Mouse (Mus musculus) thymus, postnatal 36 days (tissue): ENCODE results near the gene Pbx3.

Experiments used
- DNase-seq, 2 experiments: peaks; one replicate each; pipeline ENCODE4 v3.0.0; 2022; ENCODE audit warnings: mixed read lengths in 2 of 2

Pbx3 gene

DNA sequence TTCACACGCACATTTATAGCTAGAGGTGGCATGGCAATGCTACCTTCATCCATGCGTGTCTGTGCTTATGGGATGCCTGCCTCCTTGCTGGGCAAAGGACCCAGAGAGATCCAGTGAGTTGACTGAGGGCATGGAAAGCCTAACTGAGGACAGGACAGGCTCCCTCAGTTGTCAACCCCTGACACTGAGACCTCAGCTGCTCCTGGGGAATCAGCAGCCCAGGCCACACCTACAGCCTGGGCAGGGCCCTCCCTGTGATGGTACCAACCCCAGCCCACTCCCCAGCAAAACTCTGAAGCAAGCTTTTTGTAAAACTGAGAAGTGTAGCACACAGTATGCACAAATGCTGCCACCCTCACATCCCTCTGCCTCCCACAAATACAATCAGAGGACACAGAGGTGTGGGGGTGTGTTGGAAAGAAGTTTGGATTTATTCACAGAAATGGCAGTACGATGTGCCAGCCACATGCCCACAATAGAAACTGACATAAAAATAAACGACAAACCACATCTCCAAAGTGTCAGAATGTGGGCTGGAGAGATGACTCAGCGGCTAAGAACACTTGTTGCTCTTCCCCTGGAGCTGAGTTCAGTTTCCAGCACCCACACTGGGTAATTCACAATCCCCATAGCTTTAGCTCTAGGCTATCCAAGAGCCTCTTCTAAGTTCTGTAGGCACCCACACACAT is 233.3 kb downstream of the Pbx3 start:
- no peak for DNase-seq

DNA sequence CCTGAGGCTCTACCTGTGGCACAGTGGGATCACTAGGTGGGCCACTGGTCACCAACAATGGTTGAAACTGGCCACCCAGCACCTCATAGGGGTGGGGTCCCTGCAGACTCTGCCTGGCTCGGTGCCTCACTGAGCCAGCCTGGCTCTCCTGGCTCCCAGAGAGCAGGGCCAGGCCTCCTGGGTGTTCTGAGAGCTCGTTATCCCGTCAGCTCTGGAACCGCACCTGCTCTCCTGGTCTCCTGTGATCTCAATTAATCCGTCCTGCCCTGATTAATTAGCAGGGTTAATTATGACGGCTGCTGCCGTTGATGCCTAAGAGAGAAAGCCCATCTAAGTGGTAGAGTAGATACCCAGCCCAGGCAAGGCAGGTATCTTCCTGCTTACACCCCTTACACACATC is 237.6 kb downstream of the Pbx3 start:
- no peak for DNase-seq

- DNase-seq, result no peak
Measured at GRCm38 (mm10) chr2:34132751-34133150, 240.2 kb downstream of the Pbx3 start.

DNA sequence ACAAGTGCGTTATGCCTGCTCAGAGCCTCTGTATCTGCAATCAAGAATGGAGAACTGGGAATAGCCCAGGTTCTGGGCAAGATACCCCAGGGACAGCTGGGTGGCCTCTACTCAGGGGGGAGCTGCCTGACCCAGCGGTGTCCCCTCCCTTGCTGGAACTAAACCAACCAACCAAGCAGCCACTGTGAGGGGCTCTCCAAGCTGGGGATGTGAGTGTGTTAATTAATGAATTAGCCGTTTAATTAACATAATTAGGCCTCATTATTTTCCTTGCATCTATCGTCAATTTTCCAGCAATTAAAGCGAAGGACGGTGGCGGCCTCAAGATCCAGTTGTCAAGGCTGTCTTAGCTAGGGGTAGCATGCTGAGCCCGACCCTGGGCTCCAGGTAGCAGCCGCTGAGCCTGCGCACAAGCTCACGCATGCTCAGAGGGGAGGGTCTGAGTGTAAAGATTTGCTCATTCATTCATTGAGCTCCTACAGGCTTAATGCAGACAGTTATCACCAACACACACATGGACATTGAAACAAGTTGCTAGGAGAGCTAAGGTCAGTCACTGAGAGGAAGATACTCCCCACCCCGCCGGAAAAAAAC is 243.2 kb downstream of the Pbx3 start:
- no peak for DNase-seq

GRCm38 (mm10) chr2:34127871-34128270 is 245.1 kb downstream of the Pbx3 start:
- DNase-seq, result no peak

- DNase-seq, result no peak
Measured at GRCm38 (mm10) chr2:34123896-34124295, 249.0 kb downstream of the Pbx3 start.
